Mouse (Mus musculus): ENCODE results near the gene Ccdc167. TPM values are rescaled to one million over a fixed set of nuclear protein-coding genes. Genes with fewer than 3 reads are reported as not detected.

Ccdc167 gene
- polyA plus RNA-seq, 1 experiment: 14.5 TPM

DNA sequence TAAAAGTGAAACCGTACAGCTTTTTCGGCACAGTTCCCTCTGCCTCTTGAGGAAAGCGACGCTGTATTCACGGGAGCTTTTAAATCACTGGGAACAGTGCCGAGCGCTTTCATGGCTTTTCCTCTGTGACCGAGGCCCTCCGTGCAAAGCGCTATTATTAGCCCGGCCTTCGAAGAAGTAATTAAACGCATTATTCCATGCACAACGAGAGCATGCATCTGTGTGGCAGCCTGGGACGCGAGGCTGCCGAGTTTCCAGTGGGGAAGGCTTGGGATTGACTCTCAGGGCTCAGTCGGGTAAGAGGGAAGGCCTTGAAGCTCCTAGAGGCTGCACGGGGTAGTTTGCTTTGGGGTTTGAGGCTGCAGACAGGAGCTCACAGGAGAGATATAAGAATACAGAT is 43.1 kb upstream of the Ccdc167 start:
- TF ChIP-seq POLR2A (IDR thresholded peaks at IDR 0.05; ENCODE audit: insufficient read depth, low read length) (no peak), CTCF (IDR thresholded peaks at IDR 0.05; ENCODE audit: low read depth, low read length) (no peak), EP300 (IDR thresholded peaks at IDR 0.05; ENCODE audit: insufficient read depth, low read depth, low read length) (no peak)
- Histone ChIP-seq H3K36me3 (ENCODE audit: control insufficient read depth, insufficient read depth, low read length, poor library complexity, severe bottlenecking) (no peaks in the 10 kb centered on the region), H3K4me3 (ENCODE audit: low read depth, low read length) (no peak overlapping the region), H3K27ac (ENCODE audit: insufficient read depth, low read length) (no peak overlapping the region), H3K9me3 (replicated peaks; ENCODE audit: control insufficient read depth, insufficient read depth, low read length, poor library complexity, severe bottlenecking) (no peaks in the 10 kb centered on the region), H3K27me3 (ENCODE audit: control insufficient read depth, insufficient read depth, low read length, poor library complexity, severe bottlenecking) (no peaks in the 10 kb centered on the region), H3K4me1 (ENCODE audit: control insufficient read depth, insufficient read depth, low read length) (peaks cover 2% of the 10 kb centered on the region), H3K9ac (ENCODE audit: low read depth, poor library complexity, severe bottlenecking) (no peak overlapping the region)

DNA sequence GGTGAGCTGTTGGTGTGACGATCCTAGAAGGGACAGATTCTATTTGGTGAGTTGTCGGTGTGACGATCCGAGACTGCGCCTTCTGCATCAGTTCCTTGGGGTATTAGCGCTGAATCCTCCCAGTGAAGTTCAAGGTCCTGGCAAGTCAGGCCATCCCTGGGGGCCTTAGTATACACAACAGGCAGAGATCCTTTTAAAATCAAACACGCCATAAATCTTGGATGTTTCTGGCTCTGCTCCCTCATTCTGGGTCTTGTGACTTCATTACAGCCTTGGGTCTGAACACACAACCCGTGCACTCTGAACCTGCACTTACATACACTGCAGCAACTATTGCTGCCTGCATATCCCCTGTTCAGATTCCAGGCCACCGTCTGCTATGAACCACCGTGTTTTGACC is 39.5 kb upstream of the Ccdc167 start:
- H3K27ac ChIP-seq (ENCODE audit: insufficient read depth, low read length): no peak overlapping the region
- H3K36me3 ChIP-seq (ENCODE audit: control insufficient read depth, insufficient read depth, low read length, poor library complexity, severe bottlenecking): no peaks in the 10 kb centered on the region
- H3K4me3 ChIP-seq (ENCODE audit: low read depth, low read length): no peak overlapping the region
- H3K9ac ChIP-seq (ENCODE audit: low read depth, poor library complexity, severe bottlenecking): no peak overlapping the region
- no peak for TF ChIP-seq EP300 (IDR thresholded peaks at IDR 0.05; ENCODE audit: insufficient read depth, low read depth, low read length)
- TF ChIP-seq POLR2A (IDR thresholded peaks at IDR 0.05; ENCODE audit: insufficient read depth, low read length): no peak
- no peak for TF ChIP-seq CTCF (IDR thresholded peaks at IDR 0.05; ENCODE audit: low read depth, low read length)
- H3K9me3 ChIP-seq (replicated peaks; ENCODE audit: control insufficient read depth, insufficient read depth, low read length, poor library complexity, severe bottlenecking): no peaks in the 10 kb centered on the region
- H3K4me1 ChIP-seq (ENCODE audit: control insufficient read depth, insufficient read depth, low read length): peaks cover 2% of the 10 kb centered on the region
- no peaks in the 10 kb centered on the region for H3K27me3 ChIP-seq (ENCODE audit: control insufficient read depth, insufficient read depth, low read length, poor library complexity, severe bottlenecking)

DNA sequence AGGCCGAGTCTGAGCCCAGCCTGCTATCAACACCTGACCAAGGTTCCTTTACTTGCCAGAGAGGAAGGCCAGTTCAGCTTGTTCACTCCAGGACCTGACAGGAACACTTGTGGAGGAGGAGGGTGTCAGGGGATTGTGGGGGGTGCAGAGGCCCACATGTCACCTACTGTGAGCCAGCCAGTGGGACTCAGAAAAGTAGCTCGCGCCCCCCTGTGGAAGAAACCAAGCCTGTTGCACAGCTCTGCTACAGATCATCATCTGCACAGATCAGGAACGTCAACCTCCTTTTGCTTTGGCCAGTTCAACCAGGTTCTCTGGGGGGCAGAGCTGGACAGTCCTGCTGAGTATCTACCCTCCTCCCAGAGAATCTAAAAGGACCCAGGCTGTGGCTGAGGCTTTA is 37.7 kb upstream of the Ccdc167 start:
- no peak overlapping the region for H3K27ac ChIP-seq (ENCODE audit: insufficient read depth, low read length)
- no peak overlapping the region for H3K9ac ChIP-seq (ENCODE audit: low read depth, poor library complexity, severe bottlenecking)

DNA sequence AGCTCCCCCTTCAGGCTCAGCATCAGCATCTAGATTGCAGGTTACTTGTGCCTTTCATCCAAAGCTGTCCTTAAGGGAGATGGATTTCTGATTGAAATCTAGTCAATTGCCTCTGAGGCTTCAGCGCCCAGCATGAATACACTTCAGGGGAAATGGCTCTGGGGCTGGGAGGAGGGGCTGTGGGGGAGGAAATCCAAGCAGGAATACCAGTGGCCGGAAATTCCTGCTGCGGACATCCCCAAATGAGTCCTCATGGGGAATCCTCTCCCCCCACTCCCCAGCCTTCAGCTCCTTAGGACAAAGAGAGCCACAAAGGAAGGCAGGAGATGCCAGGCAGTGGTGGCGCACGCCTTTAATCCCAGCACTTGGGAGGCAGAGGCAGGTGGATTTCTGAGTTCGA is 30.6 kb upstream of the Ccdc167 start:
- Histone ChIP-seq H3K4me3 (ENCODE audit: low read depth, low read length) (no peak overlapping the region), H3K27me3 (ENCODE audit: control insufficient read depth, insufficient read depth, low read length, poor library complexity, severe bottlenecking) (no peaks in the 10 kb centered on the region), H3K36me3 (ENCODE audit: control insufficient read depth, insufficient read depth, low read length, poor library complexity, severe bottlenecking) (no peaks in the 10 kb centered on the region), H3K9ac (ENCODE audit: low read depth, poor library complexity, severe bottlenecking) (no peak overlapping the region), H3K4me1 (ENCODE audit: control insufficient read depth, insufficient read depth, low read length) (peaks cover 3% of the 10 kb centered on the region), H3K27ac (ENCODE audit: insufficient read depth, low read length) (no peak overlapping the region), H3K9me3 (replicated peaks; ENCODE audit: control insufficient read depth, insufficient read depth, low read length, poor library complexity, severe bottlenecking) (no peaks in the 10 kb centered on the region)
- no peak for TF ChIP-seq POLR2A (IDR thresholded peaks at IDR 0.05; ENCODE audit: insufficient read depth, low read length)
- TF ChIP-seq CTCF (IDR thresholded peaks at IDR 0.05; ENCODE audit: low read depth, low read length): no peak
- TF ChIP-seq EP300 (IDR thresholded peaks at IDR 0.05; ENCODE audit: insufficient read depth, low read depth, low read length): no peak

More for the DNA sequence above, 37.7 kb upstream of the Ccdc167 start:
- peak; percentile 60 for TF ChIP-seq CTCF (IDR thresholded peaks at IDR 0.05; ENCODE audit: low read depth, low read length)
- TF ChIP-seq EP300 (IDR thresholded peaks at IDR 0.05; ENCODE audit: insufficient read depth, low read depth, low read length): no peak
- Histone ChIP-seq H3K4me3 (ENCODE audit: low read depth, low read length) (no peak overlapping the region), H3K9me3 (replicated peaks; ENCODE audit: control insufficient read depth, insufficient read depth, low read length, poor library complexity, severe bottlenecking) (no peaks in the 10 kb centered on the region), H3K27me3 (ENCODE audit: control insufficient read depth, insufficient read depth, low read length, poor library complexity, severe bottlenecking) (no peaks in the 10 kb centered on the region), H3K36me3 (ENCODE audit: control insufficient read depth, insufficient read depth, low read length, poor library complexity, severe bottlenecking) (no peaks in the 10 kb centered on the region), H3K4me1 (ENCODE audit: control insufficient read depth, insufficient read depth, low read length) (no peaks in the 10 kb centered on the region)

DNA sequence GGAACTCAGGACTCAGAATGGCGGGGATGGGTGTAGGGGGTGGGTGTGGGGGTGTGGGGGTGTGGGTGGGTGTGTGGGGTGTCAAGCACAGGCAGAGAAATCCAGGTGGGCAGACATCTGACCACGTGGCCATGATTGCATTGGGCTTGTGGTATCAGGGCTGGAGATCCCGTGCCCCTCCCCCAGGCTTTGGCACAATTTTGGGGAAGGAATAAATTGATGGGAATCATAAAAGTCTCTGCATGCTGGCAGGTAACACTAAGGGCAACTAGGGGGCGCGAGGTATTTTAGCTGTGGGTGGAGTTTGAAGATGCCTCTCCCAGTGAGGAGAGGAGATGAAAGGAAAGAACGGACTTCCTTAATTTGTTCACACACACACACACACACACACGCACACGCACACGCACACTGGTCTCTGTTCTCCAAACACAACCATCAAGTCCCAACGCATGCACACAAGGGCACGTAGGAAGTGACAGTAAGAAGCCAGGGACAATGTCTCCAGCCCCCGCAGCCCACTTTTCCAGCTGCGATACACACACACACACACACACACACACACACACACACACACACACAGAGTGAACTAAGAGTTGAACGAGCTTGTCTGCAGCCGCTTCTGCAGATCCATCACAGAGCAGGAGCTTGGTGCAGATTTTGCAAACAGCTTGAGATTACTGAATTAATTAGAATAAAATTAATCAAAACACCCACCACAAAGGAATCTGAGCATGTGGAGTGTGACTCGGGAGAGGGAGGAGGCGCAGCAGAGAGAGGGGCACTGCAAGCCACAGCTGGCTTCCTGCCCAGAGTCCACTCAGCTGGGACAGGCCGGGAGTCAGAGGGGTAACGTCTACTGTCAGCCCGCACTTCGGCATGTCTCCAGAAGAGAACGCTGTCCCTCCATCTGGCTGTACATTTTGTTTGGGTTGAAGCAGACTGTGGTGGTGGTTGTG is 21.3 kb upstream of the Ccdc167 start:
- no peak for TF ChIP-seq POLR2A (IDR thresholded peaks at IDR 0.05; ENCODE audit: insufficient read depth, low read length)
- no peak for TF ChIP-seq EP300 (IDR thresholded peaks at IDR 0.05; ENCODE audit: insufficient read depth, low read depth, low read length)
- peak; percentile 32 for TF ChIP-seq CTCF (IDR thresholded peaks at IDR 0.05; ENCODE audit: low read depth, low read length)
- Histone ChIP-seq H3K9me3 (replicated peaks; ENCODE audit: control insufficient read depth, insufficient read depth, low read length, poor library complexity, severe bottlenecking) (0 out of 2 replicates have a peak, but pooled peaks cover 2% of the 10 kb centered on the region), H3K27ac (ENCODE audit: insufficient read depth, low read length) (no peak overlapping the region), H3K4me3 (ENCODE audit: low read depth, low read length) (no peak overlapping the region), H3K36me3 (ENCODE audit: control insufficient read depth, insufficient read depth, low read length, poor library complexity, severe bottlenecking) (no peaks in the 10 kb centered on the region), H3K27me3 (ENCODE audit: control insufficient read depth, insufficient read depth, low read length, poor library complexity, severe bottlenecking) (no peaks in the 10 kb centered on the region), H3K4me1 (ENCODE audit: control insufficient read depth, insufficient read depth, low read length) (no peaks in the 10 kb centered on the region), H3K9ac (ENCODE audit: low read depth, poor library complexity, severe bottlenecking) (no peak overlapping the region)

DNA sequence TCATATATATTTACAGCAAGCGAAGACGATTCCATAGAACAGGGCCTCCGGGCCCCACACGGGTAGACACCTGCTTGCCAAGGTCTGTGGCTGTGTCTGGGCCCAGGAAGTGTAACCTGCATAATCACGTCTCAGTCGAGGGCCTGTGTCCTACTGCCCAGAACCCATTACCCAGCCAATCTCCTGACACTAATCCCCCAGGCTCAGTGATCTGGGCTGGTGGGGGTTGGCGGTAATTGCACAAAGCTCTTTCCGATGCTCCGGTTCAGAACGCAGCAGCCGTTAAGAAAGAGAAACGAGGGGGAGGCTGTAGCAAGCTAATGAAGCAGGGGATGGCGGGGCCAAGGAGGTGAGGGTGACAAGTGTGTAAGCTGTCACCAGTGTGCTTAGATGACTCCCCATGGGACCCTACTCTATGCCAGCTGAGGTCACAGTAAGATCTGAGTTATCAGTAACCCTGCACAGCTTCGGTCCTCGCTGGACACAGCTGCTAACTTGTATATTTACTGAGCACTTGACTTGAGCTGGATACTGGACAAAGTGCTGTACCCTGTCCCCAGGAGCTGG is 19.7 kb upstream of the Ccdc167 start:
- H3K4me1 ChIP-seq (ENCODE audit: control insufficient read depth, insufficient read depth, low read length): no peaks in the 10 kb centered on the region
- H3K36me3 ChIP-seq (ENCODE audit: control insufficient read depth, insufficient read depth, low read length, poor library complexity, severe bottlenecking): no peaks in the 10 kb centered on the region
- H3K9me3 ChIP-seq (replicated peaks; ENCODE audit: control insufficient read depth, insufficient read depth, low read length, poor library complexity, severe bottlenecking): 0 out of 2 replicates have a peak, but pooled peaks cover 2% of the 10 kb centered on the region
- no peak overlapping the region for H3K4me3 ChIP-seq (ENCODE audit: low read depth, low read length)
- TF ChIP-seq CTCF (IDR thresholded peaks at IDR 0.05; ENCODE audit: low read depth, low read length) (no peak), POLR2A (IDR thresholded peaks at IDR 0.05; ENCODE audit: insufficient read depth, low read length) (no peak), EP300 (IDR thresholded peaks at IDR 0.05; ENCODE audit: insufficient read depth, low read depth, low read length) (no peak)
- no peak overlapping the region for H3K27ac ChIP-seq (ENCODE audit: insufficient read depth, low read length)
- no peak overlapping the region for H3K9ac ChIP-seq (ENCODE audit: low read depth, poor library complexity, severe bottlenecking)
- H3K27me3 ChIP-seq (ENCODE audit: control insufficient read depth, insufficient read depth, low read length, poor library complexity, severe bottlenecking): no peaks in the 10 kb centered on the region

Measured in ES-Bruce4 (cell line).